Mouse (Mus musculus) right cerebral cortex, postnatal 14 days (tissue): ENCODE results near the gene Hoxb3.

Source experiments
- DNase-seq: peaks from one replicate; pipeline ENCODE4 v3.0.0; 2022

The Hoxb3 gene

DNA sequence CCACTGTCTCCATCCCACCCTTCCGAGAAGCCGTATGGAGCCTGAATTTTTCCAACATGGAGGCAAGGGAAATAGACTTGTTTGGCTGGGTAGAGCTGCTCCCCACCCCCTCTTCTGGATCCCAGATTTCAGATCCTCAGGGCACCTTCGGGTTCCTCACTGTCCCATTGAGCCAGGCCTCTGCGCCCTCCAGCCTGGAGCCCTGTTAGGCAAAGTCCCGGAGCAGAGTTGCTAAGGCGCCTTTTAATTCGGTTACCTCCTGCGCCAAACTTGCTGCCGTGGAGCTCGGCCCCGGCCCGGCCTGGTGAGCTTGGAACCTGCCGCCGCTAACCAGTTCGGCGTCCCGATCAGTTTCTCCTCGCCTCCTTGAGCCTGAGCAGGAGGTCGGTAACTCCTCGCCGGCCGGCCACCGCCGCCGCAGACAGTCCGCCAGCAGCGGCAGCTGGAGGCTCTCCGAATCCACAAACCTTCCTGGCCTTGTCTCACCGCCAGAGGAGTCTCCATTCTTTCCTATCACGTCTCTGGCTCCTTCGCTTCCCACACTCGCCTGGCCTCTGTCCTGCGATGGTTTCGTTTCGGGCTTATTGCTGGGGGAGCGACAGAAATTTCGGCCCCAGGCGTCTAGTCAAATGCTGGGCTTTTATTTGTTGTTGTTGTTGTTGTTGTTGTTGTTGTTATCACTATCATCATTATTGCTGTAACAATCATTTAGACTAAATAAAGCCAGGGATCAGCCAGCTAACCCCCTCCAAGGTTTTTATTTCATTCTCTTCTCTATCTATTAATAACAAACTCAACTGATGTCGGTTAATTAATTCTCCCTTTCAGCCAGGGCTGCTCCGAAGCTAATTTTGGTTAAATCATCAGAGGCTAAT, 18.8 kb downstream of the Hoxb3 start:
- DNase-seq = no peak

DNA sequence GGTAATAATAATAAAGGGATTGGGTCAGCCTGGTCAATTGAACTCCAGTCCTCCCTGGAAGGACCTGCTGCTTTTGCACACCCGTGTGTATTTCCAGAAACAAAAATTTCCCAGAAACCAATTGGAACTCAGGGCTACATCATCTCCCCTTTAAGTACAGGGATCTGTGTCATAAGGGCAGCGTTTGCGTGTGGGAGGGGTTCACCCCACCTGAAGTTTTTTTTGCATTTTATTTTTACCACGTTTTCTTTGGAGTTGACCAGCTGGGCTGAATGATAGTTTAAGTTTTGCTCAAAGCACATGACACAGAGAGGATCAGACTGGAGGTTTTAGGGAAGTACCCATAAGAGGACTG, 19.4 kb downstream of the Hoxb3 start:
- no peak for DNase-seq

DNA sequence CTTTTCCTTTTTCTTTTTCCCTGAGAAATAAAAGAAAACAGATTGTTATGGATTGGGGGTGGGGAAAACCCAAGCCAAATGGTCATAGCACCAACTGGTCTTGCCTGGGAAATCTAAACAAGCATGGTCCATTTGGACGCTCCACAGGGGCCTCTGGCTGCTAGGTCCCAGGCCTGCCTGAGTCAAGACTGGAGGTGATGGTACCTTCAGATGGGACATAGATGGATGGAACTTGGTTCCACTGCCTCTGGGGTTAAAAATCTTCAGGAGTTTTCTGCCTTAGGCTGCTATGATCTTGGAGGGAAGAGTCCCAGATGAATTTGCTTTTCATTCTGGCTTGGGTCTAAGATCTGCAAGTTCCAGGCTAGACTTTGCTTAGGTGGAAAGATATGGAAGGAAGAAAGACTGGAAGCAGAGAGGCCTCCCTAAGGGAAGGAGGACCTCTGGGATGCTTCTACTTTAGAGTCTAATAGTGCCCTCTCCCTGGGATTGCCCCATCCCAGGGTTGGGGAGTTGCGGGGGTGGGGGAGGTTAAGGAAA, 20.1 kb downstream of the Hoxb3 start:
- no peak for DNase-seq

DNA sequence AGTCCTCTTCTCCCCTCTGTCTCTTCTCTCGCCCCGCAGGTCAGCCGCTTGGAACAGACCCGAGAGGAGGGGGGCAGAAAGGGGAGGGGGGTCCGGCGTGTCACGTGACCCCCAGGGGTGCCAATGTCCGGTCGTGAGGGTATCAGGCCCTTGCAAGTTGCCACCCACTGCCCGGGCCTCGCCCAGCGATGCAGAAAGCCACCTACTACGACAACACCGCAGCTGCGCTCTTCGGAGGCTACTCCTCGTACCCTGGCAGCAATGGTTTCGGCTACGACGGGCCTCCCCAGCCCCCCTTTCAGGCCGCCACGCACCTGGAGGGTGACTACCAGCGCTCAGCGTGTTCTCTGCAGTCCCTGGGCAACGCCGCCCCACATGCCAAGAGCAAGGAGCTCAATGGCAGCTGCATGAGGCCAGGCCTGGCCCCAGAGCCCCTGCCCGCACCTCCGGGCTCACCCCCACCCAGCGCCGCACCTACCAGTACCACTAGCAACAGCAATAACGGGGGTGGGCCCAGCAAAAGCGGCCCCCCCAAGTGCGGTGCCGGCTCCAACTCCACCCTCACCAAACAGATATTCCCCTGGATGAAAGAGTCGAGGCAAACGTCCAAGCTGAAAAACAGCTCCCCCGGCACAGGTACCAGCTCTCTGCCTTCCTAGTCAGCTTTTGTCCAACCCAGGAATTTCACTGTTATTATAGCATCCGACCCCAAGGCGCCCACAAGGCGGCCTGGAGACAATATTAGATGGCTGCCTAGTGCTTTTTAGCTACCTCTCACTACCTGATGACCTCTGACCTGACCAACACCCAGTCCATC, 21.1 kb downstream of the Hoxb3 start:
- DNase-seq = no peak

DNA sequence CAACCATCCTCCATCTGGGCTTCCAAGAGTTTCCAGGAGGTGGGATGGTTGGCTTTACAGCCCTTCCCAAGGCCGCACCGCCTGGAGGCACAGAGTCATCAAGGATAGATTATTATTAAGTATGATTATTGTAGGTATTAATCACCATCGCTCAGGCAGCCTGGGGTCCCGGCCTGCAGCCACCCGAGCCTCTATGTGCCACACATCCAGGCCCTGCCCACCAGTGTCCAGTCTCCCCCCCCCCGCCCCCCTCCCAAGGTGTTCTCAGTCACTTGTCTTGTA, 21.7 kb downstream of the Hoxb3 start:
- DNase-seq = no peak

DNA sequence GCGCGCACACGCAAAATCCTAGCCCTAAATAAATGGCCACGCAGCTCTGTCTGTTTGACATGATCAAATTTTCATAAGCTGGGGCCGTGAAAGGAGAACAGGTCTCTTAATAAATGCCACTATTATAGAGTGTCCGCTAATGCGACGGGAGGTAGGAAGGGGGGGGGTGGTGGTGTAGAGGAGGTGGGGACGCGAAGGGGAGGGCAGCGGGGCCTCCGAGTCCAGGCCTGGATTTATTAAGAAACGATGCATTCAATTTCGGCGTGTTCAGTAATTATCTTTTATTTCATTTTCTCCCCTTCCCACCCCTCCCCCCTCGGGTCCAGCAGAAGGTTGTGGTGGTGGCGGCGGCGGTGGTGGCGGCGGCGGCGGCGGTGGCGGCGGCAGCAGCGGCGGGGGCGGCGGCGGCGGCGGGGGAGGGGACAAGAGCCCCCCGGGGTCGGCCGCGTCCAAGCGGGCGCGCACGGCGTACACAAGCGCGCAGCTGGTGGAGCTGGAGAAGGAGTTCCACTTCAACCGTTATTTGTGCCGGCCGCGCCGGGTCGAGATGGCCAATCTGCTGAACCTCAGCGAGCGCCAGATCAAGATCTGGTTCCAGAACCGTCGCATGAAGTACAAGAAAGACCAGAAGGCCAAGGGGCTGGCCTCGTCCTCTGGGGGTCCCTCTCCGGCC, 22.2 kb downstream of the Hoxb3 start:
- no peak for DNase-seq

DNA sequence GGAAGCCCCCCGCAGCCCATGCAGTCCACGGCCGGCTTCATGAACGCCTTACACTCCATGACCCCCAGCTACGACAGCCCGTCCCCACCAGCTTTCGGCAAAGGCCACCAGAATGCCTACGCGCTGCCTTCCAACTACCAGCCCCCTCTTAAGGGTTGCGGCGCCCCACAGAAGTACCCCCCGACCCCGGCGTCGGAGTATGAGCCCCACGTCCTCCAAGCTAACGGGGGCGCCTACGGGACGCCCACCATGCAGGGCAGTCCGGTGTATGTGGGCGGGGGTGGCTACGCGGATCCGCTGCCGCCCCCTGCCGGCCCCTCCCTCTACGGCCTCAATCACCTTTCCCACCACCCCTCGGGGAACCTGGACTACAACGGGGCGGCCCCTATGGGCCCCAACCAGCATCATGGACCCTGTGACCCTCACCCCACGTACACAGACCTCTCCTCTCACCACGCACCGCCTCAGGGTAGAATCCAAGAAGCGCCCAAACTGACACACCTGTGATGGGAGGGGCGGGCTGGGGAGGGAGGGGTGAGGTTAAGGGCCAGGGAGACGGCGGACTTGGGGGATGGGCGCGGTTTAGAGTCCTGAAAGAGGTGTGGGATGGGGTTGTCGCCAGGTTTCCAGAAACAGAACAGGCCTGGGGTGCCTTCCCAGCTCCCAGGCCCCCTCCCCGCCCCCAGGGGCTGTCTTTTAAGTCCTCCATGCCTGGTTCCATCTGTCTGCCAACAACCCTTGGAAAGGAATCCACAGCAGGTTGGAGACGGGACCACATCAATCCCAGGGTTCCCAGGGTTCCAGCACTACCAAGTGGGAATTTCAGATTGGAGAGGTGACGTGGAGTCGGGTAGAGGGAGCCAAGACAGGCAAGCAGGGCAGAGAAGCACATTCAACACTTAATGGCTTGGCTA, 23.0 kb downstream of the Hoxb3 start:
- DNase-seq = no peak

DNA sequence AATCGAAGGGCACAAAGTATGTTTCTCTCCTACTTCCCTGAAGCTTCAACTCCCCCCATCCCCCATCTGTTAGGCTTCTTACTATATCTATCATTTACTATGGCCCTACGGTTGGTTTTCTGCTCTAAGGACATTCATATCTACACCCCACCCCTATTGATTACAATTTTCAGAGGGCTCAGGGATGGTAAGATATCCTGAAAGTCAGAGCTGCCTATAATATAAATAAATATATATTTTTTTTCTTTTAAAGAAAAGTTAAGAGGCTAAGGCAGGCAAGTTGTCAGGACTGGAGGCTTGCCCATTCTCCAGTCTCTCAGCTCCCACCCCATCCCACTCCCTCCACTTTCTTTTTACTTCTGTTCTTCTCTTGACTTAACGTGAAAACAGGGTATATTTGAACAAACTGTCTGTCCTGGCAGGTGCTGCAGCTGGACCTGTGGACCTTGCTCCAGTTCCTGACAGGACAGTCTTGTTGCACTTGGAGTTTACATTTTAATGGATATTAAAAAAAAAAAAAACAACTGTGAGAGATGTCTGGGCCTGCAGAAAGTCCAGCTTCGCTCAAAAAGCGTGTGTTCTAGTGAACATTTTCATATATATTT, 23.9 kb downstream of the Hoxb3 start:
- DNase-seq = no peak

DNA sequence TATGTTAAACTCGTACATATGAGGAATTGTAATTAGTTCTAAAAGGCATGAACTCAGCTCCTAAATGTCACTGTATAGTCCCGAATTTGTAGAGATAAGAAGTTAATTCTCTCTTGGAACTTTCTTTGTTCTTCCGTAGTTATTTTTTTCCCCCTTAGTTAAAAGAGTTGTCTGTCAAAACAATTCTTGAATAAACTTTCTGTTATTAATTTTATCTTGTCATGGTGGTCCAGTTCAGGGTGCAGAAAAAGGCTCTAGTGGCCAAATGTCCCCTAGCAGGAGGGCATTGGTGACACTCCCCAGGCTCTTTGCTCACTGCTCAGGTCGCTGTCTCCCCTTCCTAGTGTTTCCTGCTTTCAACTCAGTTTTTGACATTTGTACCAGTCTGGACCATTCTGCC, 24.6 kb downstream of the Hoxb3 start:
- no peak for DNase-seq

DNA sequence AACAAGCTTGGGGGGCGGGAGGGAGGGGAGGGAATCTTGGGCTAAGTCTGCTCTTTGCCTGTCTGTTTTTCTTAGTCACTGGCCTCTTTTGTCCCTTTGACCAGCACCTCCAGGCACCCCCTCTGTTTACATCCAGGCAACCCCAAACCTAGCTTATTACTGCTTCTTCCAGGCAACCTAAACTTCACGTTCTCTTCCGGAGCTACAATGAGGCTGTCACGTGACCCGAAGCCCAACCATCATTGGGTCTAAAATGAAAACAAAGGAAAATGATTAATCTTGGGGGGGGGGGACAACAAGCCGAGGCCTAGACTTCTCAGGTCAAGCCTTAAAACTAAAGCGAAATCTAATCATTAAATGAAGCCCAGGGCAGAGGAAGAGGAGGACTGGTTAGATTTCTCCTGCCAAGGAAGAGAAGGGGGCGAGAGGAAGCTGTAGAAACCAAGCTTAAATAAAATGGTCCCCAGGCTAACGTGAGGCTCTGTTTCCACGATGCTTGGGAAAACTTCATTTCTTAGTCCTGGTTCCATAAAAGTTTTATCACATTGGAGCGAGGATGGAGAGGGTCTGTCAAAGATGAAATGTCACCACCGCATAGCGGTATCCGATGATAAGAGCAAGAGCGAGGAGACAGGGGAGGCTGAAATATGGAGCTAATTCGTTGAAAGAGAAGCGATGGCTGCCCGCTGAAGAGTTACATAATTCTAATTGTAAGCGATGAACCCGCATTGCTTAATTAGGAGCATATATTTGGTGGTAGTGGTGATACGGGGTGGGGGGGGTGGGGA, 25.2 kb downstream of the Hoxb3 start:
- DNase-seq = no peak

DNA sequence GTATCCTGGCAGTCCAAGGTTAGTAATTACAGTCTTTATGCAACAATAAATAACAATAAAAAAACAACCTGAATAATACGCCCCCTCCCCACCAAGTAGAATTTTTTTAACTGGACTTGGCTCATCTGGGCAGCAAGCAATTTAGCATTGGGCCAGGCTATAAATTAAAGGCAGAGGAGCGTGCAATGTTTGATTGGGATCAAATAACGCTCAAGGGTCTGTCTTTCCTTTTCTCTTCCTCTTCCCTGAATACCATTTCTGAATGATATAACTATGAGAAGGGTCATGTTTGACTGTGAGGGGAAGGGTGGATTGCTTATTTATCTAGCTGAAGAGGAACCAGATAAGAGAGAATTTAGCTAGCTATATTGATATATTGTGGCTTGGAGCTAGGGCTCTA, 25.9 kb downstream of the Hoxb3 start:
- no peak for DNase-seq

DNA sequence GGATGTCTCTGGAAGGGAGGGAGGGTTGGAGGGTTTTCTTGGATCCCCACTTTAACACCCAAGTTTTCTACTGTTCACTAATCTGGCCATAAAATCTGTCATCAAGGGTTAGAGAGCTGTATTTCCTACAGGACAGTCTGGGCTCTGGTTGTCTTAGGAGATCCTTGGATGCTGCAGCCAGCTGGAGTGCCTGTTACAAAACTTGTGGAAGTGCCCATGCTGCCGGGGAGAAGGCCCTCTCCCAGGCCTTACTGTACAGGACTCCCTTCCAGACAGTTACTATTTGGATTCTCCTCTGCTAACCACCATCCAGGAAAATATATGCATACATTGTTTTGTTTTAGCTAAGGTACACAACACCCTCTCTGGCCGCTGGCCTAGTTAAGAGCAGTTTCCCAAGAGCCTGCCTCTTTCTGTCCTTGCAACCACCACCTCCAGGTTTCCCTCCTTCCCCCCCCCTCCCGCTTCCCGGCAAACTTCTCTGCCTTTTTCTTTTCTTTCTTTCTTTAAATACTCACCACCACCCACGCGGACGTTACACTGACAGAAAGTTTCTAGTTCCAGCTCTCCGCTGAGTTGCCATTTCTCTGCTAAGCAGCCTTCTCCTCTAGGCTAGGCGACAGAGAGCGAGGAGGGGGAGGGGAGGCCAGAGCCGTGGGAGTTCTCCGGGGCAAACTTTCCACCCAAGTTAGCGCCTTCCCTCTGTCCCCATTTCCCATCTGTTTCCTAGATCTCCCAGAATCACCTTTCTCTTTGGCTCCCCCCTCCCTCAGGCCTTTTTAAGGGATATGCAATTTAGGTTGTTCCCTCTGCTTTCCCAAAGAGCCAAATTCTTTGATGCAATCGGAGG, 26.6 kb downstream of the Hoxb3 start:
- DNase-seq = no peak

DNA sequence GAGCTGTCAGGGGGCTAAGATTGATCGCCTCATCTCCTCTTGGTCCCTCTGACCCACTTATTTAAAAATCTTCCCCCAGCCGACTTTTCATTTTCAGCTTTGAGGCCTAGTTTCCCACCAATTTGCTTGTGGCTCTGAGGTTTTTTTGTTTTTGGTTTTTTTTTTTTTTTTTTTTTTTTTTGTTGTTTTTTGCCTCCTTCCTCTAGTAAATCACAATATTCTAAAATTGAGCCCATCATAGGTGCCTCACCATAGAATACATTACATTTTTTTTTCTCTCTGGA, 27.2 kb downstream of the Hoxb3 start, which contains the start of gene Hoxb2:
Hoxb2 (plus strand) TSS at position 185 of the 284 bp plus-strand sequence.
- no peak for DNase-seq

DNA sequence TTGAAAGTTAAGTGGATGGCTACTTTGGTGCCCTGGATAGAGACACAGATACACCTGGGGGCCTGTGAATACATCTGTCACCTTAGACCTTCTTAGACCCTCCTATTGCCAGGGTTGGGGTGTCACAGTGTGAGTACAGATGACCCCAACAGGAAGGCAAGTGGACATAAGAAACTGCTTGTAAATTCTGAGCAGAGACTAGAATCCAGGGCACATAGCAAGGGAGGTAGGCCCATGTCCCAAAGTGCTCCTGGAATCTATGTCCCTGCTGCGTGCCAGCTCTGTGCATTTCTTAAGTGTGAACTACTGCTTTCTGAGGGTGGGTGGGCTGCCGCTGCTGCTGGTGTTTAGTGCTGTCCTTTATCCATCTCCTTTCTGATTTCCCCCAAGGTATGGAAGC, 27.7 kb downstream of the Hoxb3 start:
- no peak for DNase-seq

DNA sequence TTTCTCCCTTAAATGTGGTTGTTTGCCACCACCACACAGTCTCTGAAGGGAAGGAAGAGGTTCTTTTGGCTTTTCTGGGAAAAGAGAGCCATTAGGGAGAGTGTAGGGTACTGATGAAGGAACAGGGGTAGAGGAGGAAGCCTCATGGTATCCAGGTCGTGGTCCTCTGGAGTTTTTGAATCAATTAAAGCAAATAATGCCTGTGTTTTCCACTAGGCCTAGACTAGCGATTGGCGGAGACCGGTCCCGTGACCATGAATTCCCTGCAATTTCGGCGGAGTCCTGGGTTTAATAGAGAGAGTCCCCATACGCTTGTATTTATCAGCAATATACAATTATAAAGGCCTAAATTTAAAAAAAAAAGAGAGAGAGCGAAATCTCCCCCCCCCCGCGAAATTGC, 28.2 kb downstream of the Hoxb3 start:
- DNase-seq = no peak

DNA sequence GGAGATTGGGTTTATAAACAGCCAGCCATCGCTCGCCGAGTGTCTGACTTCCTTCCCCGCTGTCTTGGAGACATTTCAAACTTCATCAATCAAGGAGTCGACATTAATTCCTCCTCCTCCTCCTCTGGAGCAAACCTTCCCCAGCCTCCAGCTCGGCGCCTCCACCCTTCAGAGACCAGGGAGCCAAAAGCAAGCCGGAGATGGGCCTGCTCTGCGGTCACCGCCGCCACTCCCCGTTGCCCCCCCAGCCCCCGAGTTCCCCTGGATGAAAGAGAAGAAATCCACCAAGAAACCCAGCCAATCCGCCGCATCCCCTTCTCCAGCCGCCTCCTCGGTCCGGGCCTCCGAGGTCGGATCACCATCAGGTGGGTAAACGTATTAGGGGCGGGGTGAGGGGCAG, 28.7 kb downstream of the Hoxb3 start:
- DNase-seq = no peak

DNA sequence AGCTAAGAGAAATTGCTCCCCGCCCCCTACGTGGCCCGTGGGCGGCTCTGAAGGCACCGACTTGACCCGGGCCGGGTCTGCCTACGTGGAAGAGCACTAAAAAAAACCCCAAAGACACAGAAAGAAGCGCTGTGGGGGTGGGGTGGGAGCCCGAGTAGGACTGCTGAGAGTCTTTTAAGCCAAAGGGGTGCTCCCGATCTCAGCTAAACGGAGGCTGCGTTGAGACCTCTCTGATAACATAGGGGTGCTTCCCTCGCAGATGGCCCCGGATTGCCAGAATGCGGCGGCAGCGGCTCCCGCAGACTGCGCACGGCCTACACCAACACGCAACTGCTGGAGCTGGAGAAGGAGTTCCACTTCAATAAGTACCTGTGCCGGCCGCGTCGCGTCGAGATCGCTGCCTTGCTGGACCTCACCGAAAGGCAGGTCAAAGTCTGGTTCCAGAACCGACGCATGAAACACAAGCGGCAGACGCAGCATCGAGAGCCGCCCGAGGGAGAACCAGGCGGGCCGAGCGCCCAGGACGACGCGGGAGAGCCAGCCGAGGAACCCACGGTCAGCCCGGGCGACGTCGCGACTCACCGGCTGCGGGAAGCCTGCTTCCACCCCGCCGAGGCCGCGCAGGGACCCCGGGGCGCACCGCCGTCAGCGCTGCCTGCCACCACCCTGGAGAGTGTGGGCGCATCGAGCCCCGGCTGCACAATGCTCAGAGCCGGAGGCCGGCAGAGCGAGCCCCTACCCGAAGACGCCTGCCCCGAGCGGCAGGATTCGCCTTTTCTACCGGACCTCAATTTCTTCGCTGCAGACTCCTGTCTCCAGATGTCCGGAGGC, 29.8 kb downstream of the Hoxb3 start:
- DNase-seq = no peak

DNA sequence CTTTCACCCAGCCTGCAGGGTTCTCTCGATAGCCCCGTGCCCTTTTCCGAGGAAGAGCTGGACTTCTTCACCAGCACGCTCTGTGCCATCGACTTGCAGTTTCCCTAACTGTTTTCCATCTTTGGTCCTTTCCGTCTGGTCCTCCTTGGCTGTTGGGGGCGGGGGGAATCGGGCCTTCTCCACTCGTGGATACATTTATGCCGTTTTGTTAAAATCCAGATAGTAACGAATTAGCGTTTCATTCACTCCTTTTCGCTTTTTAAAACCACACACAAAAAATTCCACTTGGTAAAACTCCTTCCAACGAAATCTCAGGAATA, 30.4 kb downstream of the Hoxb3 start:
- no peak for DNase-seq

DNA sequence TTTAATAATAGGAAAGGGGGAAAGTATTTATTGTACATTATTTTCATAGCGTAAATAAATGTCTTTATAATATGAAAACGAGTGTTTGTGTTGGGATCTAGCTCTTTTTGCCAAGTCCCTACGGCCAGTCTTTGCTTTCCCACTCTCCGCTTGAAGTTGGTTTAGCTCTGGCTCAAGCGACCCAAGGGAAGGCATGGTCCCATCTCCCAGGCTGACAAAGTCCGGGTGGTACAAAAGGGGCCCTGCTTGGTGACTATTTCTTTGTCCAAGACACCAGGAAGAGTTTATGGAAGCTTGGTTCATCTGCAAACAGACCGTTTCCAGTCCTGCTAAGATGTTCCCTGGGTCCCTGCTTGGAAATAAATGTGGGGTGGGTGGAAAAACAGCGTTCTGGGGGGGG, 30.8 kb downstream of the Hoxb3 start:
- no peak for DNase-seq

DNA sequence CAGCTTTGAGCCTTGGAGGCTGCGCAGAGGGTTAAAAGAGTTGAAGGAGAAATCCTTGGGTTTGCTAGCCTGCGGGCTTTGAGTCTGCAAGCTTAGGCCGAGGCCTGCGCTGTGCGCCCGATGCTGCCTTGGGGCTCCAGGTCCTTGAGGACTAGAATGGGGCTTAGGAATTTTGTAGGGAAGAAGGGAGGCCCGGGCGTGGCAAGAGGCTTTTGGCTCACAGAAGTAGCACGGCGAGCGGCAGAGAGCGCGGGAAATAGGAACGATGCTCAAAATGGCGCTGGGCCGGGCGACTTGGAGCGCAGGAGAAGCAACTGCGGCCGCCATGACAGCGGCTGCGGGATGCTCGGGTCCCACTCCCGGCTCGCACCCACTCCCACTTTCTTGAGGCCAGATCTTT, 31.2 kb downstream of the Hoxb3 start:
- no peak for DNase-seq
